Mouse (Mus musculus) stomach, postnatal 0 days (tissue): ENCODE measurements around the gene Nsa2. TPM values are rescaled to one million over a fixed set of nuclear protein-coding genes. Genes with fewer than 3 reads are reported as not detected.

ENCODE experiments used
- ATAC-seq: fragments of 200-750 bp; cut with Nextera tagmentation; 2 replicates; pipeline ENCODE4 v1.8.0; 2017; ENCODE audit not compliant: low FRiP score, low TSS enrichment
- DNase-seq: peaks from one replicate; pipeline ENCODE4 v3.0.0-alpha.2; 2016; ENCODE audit warnings: low spot score
- H3K27ac ChIP-seq: fragments of 300-500 bp; sonication (generic); replicated peaks from 2 replicates; pipeline ENCODE4 v1.5.1; 2014; ENCODE audit warnings: mild to moderate bottlenecking, control low read depth
- H3K27me3 ChIP-seq: fragments of 300-500 bp; sonication (generic); 2 replicates; pipeline ENCODE4 v1.6.1; 2014; ENCODE audit warnings: low read length; ENCODE audit not compliant: control insufficient read depth, insufficient read depth
- H3K36me3 ChIP-seq: fragments of 300-500 bp; sonication (generic); 2 replicates; pipeline ENCODE4 v1.6.1; 2014; ENCODE audit warnings: low read length, mixed read lengths; ENCODE audit not compliant: control insufficient read depth, insufficient read depth
- H3K4me1 ChIP-seq: fragments of 300-500 bp; sonication (generic); replicated peaks from 2 replicates; pipeline ENCODE4 v1.6.1; 2014; ENCODE audit warnings: antibody characterized with exemption; ENCODE audit not compliant: control insufficient read depth, insufficient read depth
- H3K4me2 ChIP-seq: fragments of 300-500 bp; sonication (generic); replicated peaks from 2 replicates; pipeline ENCODE4 v1.6.1; 2014; ENCODE audit warnings: low read depth, mild to moderate bottlenecking, control low read depth, moderate library complexity
- H3K4me3 ChIP-seq: fragments of 300-500 bp; sonication (generic); 2 replicates; pipeline ENCODE4 v1.5.1; 2014; ENCODE audit warnings: low read depth, low read length, control low read depth
- H3K9ac ChIP-seq: fragments of 300-500 bp; sonication (generic); 2 replicates; pipeline ENCODE4 v1.6.1; 2014; ENCODE audit warnings: mild to moderate bottlenecking, low read length, control low read depth, mixed read lengths
- H3K9me3 ChIP-seq: fragments of 300-500 bp; sonication (generic); 2 replicates; pipeline ENCODE4 v1.6.1; 2016; ENCODE audit warnings: low read length; ENCODE audit not compliant: control insufficient read depth
- CTCF ChIP-seq: IDR thresholded peaks from 2 replicates; pipeline ENCODE4 v1.5.1; 2016; ENCODE audit warnings: antibody characterized with exemption, low read depth, mild to moderate bottlenecking, moderate library complexity
- EP300 ChIP-seq: optimal IDR thresholded peaks from 2 replicates; pipeline ENCODE3; 2016; ENCODE audit warnings: antibody characterized with exemption
- WGBS: fragments of 180-500 bp; shearing (Covaris S2); extraction: QIAGEN DNeasy Blood & Tissue Kit; methylation state at CpG from one replicate; pipeline ENCODE4 v1.1.7; 2014; 5-methylcytosine and 5-hydroxymethylcytosine counted together
- polyA plus RNA-seq: library from polyadenylated mRNA; unstranded; fragments of >200 nt; fragmentation: Nextera tagmentation; extraction: Ambion mirVana; gene quantifications from 2 replicates; pipeline ENCODE4 v1.2.1, GENCODE M21; 2015

The Nsa2 gene
- 51.3 and 52.9 TPM in 2 replicates for polyA plus RNA-seq

- H3K4me2 ChIP-seq = peak within 1 kb of the TSS; percentile 59
- H3K4me1 ChIP-seq = no peaks in the 10 kb centered on the region
- DNase-seq (peak; percentile 89), ATAC-seq (peak; percentile 99)
- H3K36me3 ChIP-seq = peaks cover 11% of the 10 kb centered on the region
- H3K27me3 ChIP-seq = no peaks in the 10 kb centered on the region
- under 1% methylated on average over 57 of the region's 57 CpGs for WGBS
- H3K27ac ChIP-seq = peak within 1 kb of the TSS; percentile 89
- H3K9me3 ChIP-seq = no peaks in the 10 kb centered on the region
- TF ChIP-seq EP300 (no peak), CTCF (no peak)
- H3K4me3 ChIP-seq = peak within 1 kb of the TSS; percentile 88
- peak within 1 kb of the TSS; percentile 90 for H3K9ac ChIP-seq
Observed at GRCm38 (mm10) chr13:97137466-97138400, at the start of gene Nsa2, which contains the start of gene Gfm2. Gene Nsa2, minus strand, starts transcription at chr13:97137937. Gene Gfm2, plus strand, starts transcription at chr13:97137937.

- no peak overlapping the region for H3K27ac ChIP-seq
- no peak for ATAC-seq
- H3K9ac ChIP-seq = no peak overlapping the region
- no peaks in the 10 kb centered on the region for H3K4me1 ChIP-seq
- no peak for DNase-seq
- H3K9me3 ChIP-seq = no peaks in the 10 kb centered on the region
- no peak overlapping the region for H3K4me2 ChIP-seq
- no peaks in the 10 kb centered on the region; the same call in 1 of the 2 replicates for H3K36me3 ChIP-seq
- H3K4me3 ChIP-seq = no peak overlapping the region
- TF ChIP-seq CTCF (no peak), EP300 (no peak)
- no peaks in the 10 kb centered on the region for H3K27me3 ChIP-seq
- 82% methylated on average over 4 of the region's 4 CpGs for WGBS
Observed at GRCm38 (mm10) chr13:97186346-97186745, 48.6 kb upstream of the Nsa2 start.

- H3K27me3 ChIP-seq = no peaks in the 10 kb centered on the region
- H3K4me1 ChIP-seq = no peaks in the 10 kb centered on the region
- H3K27ac ChIP-seq = no peak overlapping the region
- H3K36me3 ChIP-seq = peaks cover 4% of the 10 kb centered on the region; the same call in 1 of the 2 replicates
- 33% methylated on average over 5 of the region's 5 CpGs for WGBS
- TF ChIP-seq EP300 = no peak
- TF ChIP-seq CTCF = no peak
- no peak for ATAC-seq
- DNase-seq = no peak
- H3K9ac ChIP-seq = no peak overlapping the region
- no peak overlapping the region for H3K4me3 ChIP-seq
- no peak overlapping the region for H3K4me2 ChIP-seq
- no peaks in the 10 kb centered on the region for H3K9me3 ChIP-seq
Observed at GRCm38 (mm10) chr13:97184656-97185055, 46.9 kb upstream of the Nsa2 start.

GRCm38 (mm10) chr13:97184168-97184567 lies 46.4 kb upstream of the Nsa2 start:
- TF ChIP-seq EP300 (no peak), CTCF (no peak)
- H3K4me1 ChIP-seq = no peaks in the 10 kb centered on the region
- H3K4me2 ChIP-seq = no peak overlapping the region
- no peaks in the 10 kb centered on the region for H3K27me3 ChIP-seq
- H3K36me3 ChIP-seq = peaks cover 5% of the 10 kb centered on the region
- H3K9ac ChIP-seq = no peak overlapping the region
- ATAC-seq (no peak), DNase-seq (no peak)
- H3K9me3 ChIP-seq = no peaks in the 10 kb centered on the region
- no peak overlapping the region for H3K4me3 ChIP-seq
- H3K27ac ChIP-seq = no peak overlapping the region
- WGBS = 72% methylated on average over 2 of the region's 2 CpGs

GRCm38 (mm10) chr13:97182821-97183220 lies 45.1 kb upstream of the Nsa2 start:
- Histone ChIP-seq H3K4me3 (no peak overlapping the region), H3K9ac (no peak overlapping the region), H3K9me3 (no peaks in the 10 kb centered on the region), H3K4me1 (no peaks in the 10 kb centered on the region), H3K4me2 (no peak overlapping the region), H3K36me3 (peaks cover 10% of the 10 kb centered on the region), H3K27ac (no peak overlapping the region), H3K27me3 (no peaks in the 10 kb centered on the region)
- TF ChIP-seq EP300 = no peak
- no peak for TF ChIP-seq CTCF
- ATAC-seq = no peak
- 70% methylated on average over 4 of the region's 4 CpGs for WGBS
- DNase-seq = no peak
